Mouse (Mus musculus) embryonic facial prominence, embryonic 15.5 days (tissue): ENCODE data around the gene 2300002M23Rik. TPM values are rescaled to one million over a fixed set of nuclear protein-coding genes. Genes with fewer than 3 reads are reported as not detected.

Experiments used
- ATAC-seq: fragments of 200-750 bp; cut with Nextera tagmentation; 2 replicates; pipeline ENCODE4 v1.8.0; 2017; ENCODE audit warnings: low read depth, moderate TSS enrichment; ENCODE audit not compliant: insufficient number of reproducible peaks, low FRiP score, low TSS enrichment
- H3K27ac ChIP-seq: fragments of 300-500 bp; sonication (generic); replicated peaks from 2 replicates; pipeline ENCODE4 v1.5.1; 2015; ENCODE audit warnings: mild to moderate bottlenecking, inconsistent platforms
- H3K27me3 ChIP-seq: fragments of 300-500 bp; sonication (generic); 2 replicates; pipeline ENCODE4 v1.6.1; 2015; ENCODE audit warnings: inconsistent platforms
- H3K36me3 ChIP-seq: fragments of 300-500 bp; sonication (generic); 2 replicates; pipeline ENCODE4 v1.6.1; 2015; ENCODE audit warnings: mild to moderate bottlenecking, inconsistent platforms
- H3K4me1 ChIP-seq: fragments of 300-500 bp; sonication (generic); 2 replicates; pipeline ENCODE4 v1.6.1; 2015; ENCODE audit warnings: inconsistent platforms
- H3K4me2 ChIP-seq: fragments of 300-500 bp; sonication (generic); replicated peaks from 2 replicates; pipeline ENCODE4 v1.6.1; 2015; ENCODE audit warnings: mild to moderate bottlenecking, inconsistent platforms
- H3K4me3 ChIP-seq: fragments of 300-500 bp; sonication (generic); replicated peaks from 2 replicates; pipeline ENCODE4 v1.5.1; 2015; ENCODE audit warnings: mild to moderate bottlenecking, inconsistent platforms
- H3K9ac ChIP-seq: fragments of 300-500 bp; sonication (generic); 2 replicates; pipeline ENCODE4 v1.6.1; 2015; ENCODE audit warnings: inconsistent platforms
- H3K9me3 ChIP-seq: fragments of 300-500 bp; sonication (generic); replicated peaks from 2 replicates; pipeline ENCODE4 v1.6.1; 2016; ENCODE audit warnings: inconsistent platforms
- WGBS: fragments of 180-500 bp; shearing (Covaris S2); methylation state at CpG from one replicate; pipeline ENCODE4 v1.1.7; 2015; 5-methylcytosine and 5-hydroxymethylcytosine counted together
- polyA plus RNA-seq: library from polyadenylated mRNA; unstranded; fragments of >200 nt; fragmentation: Nextera tagmentation; extraction: Ambion mirVana; gene quantifications from 2 replicates; pipeline ENCODE4 v1.2.1, GENCODE M21; 2015

The 2300002M23Rik gene
- polyA plus RNA-seq, 1 experiment from 2014 or later = 39.7 TPM

DNA sequence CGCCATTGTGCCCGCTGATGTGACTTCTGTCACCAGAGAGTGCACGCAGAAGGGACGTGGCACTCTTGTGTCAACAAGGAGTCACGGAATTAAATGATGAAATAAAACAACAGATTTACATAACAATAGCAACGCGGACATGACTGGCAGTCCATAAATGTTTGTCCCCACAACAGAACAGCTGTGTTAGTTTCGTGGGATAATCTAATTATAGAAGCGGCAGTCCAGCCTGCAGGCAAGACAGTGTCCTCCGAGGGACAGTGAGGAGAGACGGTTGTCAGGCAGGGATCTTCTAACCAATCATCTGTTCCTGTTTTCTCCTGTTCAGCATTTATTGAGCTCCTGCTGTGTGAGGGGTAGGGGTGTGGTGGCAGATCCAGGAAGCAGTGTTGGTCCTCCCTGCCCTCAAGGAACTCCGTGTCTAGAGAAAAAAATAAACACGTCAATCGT lies 23.8 kb upstream of the 2300002M23Rik start:
- H3K4me2 ChIP-seq = 0 out of 2 replicates have a peak overlapping the region, but pooled peaks have one; percentile 8
- no peak for ATAC-seq

DNA sequence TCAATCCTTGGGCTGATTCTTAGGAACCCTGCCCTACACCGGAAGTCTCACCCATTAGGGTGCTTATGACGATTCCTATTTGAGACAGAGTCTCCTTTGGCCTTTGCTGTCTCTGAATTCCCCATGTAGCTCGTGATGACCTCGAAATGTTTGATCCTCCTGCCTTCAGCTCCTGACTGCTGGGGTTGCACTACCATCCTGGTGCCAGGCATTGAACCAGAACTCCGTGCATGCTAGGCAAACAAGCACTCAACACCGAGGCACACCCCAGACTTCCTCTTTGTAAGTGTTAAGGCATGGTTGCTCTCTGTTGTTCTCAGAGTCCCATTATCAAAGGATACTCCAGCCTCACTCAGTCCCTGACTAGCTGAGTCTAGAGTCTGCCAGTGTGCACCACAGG lies 23.2 kb upstream of the 2300002M23Rik start:
- no peaks in the 10 kb centered on the region for H3K27me3 ChIP-seq
- no peak for ATAC-seq
- no peak overlapping the region for H3K27ac ChIP-seq
- no peak overlapping the region for H3K9ac ChIP-seq
- H3K36me3 ChIP-seq = no peaks in the 10 kb centered on the region
- no peaks in the 10 kb centered on the region for H3K9me3 ChIP-seq
- WGBS = 74% methylated on average over 6 of the region's 6 CpGs
- H3K4me1 ChIP-seq = peaks cover 19% of the 10 kb centered on the region; the same call in 1 of the 2 replicates
- H3K4me3 ChIP-seq = no peak overlapping the region
- no peak overlapping the region for H3K4me2 ChIP-seq

More for the DNA sequence above, 23.8 kb upstream of the 2300002M23Rik start:
- H3K9me3 ChIP-seq = no peaks in the 10 kb centered on the region
- no peak overlapping the region for H3K4me3 ChIP-seq
- H3K27me3 ChIP-seq = no peaks in the 10 kb centered on the region
- H3K4me1 ChIP-seq = peaks cover 15% of the 10 kb centered on the region; the same call in 1 of the 2 replicates
- 31% methylated on average over 14 of the region's 14 CpGs for WGBS
- no peak overlapping the region for H3K9ac ChIP-seq
- H3K36me3 ChIP-seq = no peaks in the 10 kb centered on the region
- no peak overlapping the region for H3K27ac ChIP-seq

DNA sequence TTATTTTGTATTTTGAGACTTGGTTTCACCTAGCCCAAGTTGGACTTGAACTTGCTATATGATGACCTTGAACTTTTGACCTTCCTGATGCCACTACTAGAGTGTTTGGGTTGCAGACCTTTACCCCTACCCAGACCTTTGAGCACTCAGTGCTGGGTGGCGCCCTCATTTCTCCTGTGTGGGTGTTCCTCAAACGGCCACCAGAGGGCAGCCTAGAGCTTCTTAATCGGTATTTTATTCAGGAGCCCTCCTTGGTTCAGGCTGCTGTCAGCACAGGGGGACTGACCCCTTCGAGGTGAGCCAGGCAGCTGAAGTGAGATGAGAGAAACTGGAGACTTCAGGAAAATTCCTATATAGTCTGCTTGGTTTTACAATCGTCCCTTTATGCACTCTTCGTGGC lies 22.6 kb upstream of the 2300002M23Rik start:
- Histone ChIP-seq H3K9me3 (no peaks in the 10 kb centered on the region), H3K27me3 (no peaks in the 10 kb centered on the region), H3K4me2 (no peak overlapping the region), H3K4me1 (peaks cover 25% of the 10 kb centered on the region), H3K36me3 (no peaks in the 10 kb centered on the region), H3K9ac (no peak overlapping the region), H3K27ac (no peak overlapping the region), H3K4me3 (no peak overlapping the region)
- no peak for ATAC-seq
- 30% methylated on average over 6 of the region's 6 CpGs for WGBS

DNA sequence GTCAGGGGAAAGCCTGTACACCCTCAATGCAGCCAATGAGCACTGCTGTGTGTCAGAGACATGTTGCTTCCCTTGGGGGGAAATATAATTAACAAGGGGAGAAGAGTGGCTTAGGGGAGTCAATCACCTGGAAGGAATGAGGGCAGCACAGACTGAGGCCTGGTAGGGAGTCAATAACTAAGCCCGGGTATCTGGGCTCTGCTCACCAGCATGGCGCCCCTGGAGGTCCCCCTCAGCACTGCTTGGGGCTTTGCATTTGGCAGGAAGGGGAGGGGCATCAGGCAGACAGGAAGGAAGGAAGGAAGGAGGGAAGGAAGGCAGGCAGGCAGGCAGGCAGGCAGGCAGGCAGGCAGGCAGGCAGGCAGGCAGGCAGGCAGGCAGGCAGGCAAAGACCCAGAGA lies 19.8 kb upstream of the 2300002M23Rik start:
- H3K9ac ChIP-seq = no peak overlapping the region
- no peak overlapping the region for H3K4me2 ChIP-seq
- WGBS = 61% methylated on average over 2 of the region's 2 CpGs
- ATAC-seq = no peak
- no peaks in the 10 kb centered on the region for H3K27me3 ChIP-seq
- peaks cover 41% of the 10 kb centered on the region for H3K4me1 ChIP-seq
- no peak overlapping the region for H3K4me3 ChIP-seq
- no peak overlapping the region for H3K27ac ChIP-seq
- no peaks in the 10 kb centered on the region for H3K9me3 ChIP-seq
- H3K36me3 ChIP-seq = no peaks in the 10 kb centered on the region

DNA sequence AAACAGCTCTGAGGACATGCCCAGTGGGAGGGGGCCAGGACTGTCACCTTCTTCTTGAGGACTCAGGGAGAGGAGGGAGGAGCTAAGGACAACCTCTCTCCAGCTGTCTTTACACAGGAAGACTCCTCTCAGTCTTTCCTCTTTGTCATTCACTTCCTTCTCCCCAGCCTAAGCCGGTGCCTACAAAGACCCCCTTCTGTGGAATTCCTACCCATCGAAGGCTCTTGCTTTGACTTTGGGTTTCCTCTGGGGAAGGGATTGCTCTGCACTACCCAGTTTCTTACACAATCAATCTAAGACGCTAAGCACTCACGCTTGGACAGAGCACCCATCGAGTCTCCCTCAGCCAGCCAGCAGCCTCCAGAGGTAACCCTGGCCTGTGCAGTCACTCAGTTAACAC lies 18.6 kb upstream of the 2300002M23Rik start:
- H3K36me3 ChIP-seq = no peaks in the 10 kb centered on the region
- 27% methylated on average over 5 of the region's 5 CpGs for WGBS
- H3K9me3 ChIP-seq = no peaks in the 10 kb centered on the region
- H3K4me3 ChIP-seq = no peak overlapping the region
- no peak overlapping the region for H3K4me2 ChIP-seq
- H3K9ac ChIP-seq = no peak overlapping the region
- no peaks in the 10 kb centered on the region for H3K27me3 ChIP-seq
- no peak for ATAC-seq
- peaks cover 38% of the 10 kb centered on the region for H3K4me1 ChIP-seq
- peak overlapping the region; percentile 58 for H3K27ac ChIP-seq

DNA sequence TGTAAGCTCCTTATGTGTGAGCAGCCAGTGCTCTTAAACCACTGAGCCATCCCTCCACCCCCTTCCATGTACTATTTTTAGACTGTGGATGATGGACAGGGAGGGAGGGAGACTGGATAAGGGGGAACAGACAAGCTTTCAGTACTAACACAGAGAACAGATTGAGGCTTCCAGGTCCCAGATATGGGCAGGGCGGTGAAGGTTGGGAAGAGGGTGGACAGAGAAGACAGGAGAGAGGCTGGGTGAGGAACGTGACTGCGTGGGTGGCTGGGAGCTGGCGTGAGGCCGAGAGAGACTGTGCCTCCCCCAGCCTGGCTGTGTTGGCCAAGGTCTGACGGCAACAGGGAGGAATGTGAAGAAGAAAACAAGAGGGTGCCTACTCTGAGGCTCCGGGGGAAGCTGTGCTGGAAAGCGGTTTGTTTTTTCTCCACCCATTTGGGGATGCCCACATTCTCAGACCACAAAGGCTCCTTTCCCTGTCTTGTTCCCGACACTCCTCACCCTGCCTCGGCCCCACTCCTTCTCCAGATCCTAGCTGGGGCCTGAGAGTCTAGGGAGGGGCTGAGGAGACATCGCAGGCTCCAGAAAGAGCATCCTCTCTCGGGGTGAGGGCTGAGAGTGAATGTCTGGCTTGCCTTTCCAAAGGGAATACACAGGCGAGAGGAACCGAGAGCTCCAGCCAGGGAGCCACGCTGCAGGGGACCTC lies 17.7 kb upstream of the 2300002M23Rik start:
- Histone ChIP-seq H3K9ac (no peak overlapping the region), H3K4me3 (0 out of 2 replicates have a peak overlapping the region, but pooled peaks have one; percentile 8), H3K9me3 (no peaks in the 10 kb centered on the region), H3K27me3 (no peaks in the 10 kb centered on the region), H3K4me1 (peaks cover 33% of the 10 kb centered on the region), H3K27ac (peak overlapping the region; percentile 91), H3K4me2 (peak overlapping the region; percentile 35), H3K36me3 (no peaks in the 10 kb centered on the region)
- 20% methylated on average over 15 of the region's 15 CpGs for WGBS
- ATAC-seq = peak; percentile 87

DNA sequence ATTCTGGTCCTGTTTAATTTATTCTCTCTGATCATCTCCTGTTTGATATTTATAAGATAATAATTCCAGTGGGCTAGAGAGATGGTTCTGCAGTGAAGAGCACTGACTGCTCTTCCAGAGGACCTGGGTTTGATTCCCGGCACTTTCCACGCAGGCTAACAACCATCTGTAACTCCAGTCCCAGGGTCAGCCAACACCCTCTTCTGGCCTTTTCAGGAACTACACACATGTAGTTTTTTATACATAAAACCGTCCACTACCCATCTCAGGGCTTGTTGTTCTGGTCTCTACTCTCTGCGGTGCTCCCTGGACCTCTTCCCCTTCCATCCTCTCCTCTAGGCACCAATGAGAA lies 17.1 kb upstream of the 2300002M23Rik start:
- no peak overlapping the region for H3K9ac ChIP-seq
- no peaks in the 10 kb centered on the region for H3K27me3 ChIP-seq
- H3K36me3 ChIP-seq = no peaks in the 10 kb centered on the region
- H3K9me3 ChIP-seq = no peaks in the 10 kb centered on the region
- ATAC-seq = no peak
- H3K4me3 ChIP-seq = no peak overlapping the region
- H3K4me2 ChIP-seq = peak overlapping the region; percentile 35
- WGBS = 95% methylated on average over 4 of the region's 4 CpGs
- peaks cover 33% of the 10 kb centered on the region for H3K4me1 ChIP-seq
- peak overlapping the region; percentile 91 for H3K27ac ChIP-seq

DNA sequence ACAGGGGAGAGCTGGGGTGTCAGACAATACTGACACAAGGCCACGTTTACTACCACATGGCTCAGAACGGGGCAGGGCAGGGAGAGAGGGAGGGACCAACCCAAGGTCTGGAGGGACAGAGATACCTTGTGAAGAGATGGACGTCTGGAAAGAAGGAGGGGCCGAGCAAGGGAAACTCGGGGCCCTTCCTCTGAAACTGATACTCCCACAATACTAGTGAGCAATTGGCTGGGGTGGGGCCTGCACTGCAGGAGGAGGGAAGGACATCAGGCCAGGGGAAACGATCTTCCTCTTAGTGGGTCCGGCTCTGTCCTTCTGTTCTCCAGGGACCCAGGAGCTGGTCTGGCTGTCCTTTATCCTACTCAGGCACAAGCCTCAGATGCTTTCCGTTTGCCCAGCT lies 16.4 kb upstream of the 2300002M23Rik start:
- peak overlapping the region; percentile 91; the same call in 1 of the 2 replicates for H3K27ac ChIP-seq
- H3K9me3 ChIP-seq = no peaks in the 10 kb centered on the region
- no peaks in the 10 kb centered on the region for H3K36me3 ChIP-seq
- H3K27me3 ChIP-seq = no peaks in the 10 kb centered on the region
- no peak overlapping the region for H3K9ac ChIP-seq
- H3K4me3 ChIP-seq = no peak overlapping the region
- ATAC-seq = no peak
- peaks cover 33% of the 10 kb centered on the region for H3K4me1 ChIP-seq
- 36% methylated on average over 8 of the region's 8 CpGs for WGBS
- H3K4me2 ChIP-seq = no peak overlapping the region

DNA sequence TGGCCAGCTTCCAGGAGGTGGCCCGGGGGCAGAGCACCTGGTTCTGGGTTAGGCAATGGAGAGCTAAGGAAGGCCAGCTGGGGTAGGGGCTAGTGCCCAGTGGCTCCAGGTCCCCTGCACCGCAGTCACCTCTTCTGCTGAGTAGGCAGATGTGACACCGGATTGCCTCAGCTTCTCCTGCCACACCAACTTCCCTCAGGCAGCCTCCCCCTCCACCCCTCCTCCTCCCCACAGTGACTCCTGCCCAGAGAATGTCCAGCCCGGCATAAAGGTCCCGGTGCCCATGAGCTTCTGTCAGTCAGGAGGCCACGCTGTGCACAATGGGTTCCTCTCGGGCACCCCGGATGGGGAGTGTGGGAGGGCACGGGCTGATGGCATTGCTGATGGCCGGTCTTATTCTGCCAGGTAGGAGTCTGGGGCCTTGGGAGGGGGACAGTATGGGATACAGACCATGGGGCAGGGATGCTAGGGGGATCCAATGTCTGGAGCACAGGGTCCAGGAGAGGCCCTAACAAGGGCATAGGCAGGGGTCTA lies 15.3 kb upstream of the 2300002M23Rik start, which contains the start of gene Cdsn:
TSS of gene Cdsn (plus strand) at position 248 of the 534 bp plus-strand sequence.
- no peak for ATAC-seq
- 0 out of 2 replicates have a peak within 1 kb of the TSS, but pooled peaks have one; percentile 91 for H3K27ac ChIP-seq
- no peaks in the 10 kb centered on the region for H3K27me3 ChIP-seq
- no peak within 1 kb of the TSS for H3K4me2 ChIP-seq
- H3K36me3 ChIP-seq = no peaks in the 10 kb centered on the region
- H3K4me1 ChIP-seq = peaks cover 28% of the 10 kb centered on the region
- no peak within 1 kb of the TSS for H3K4me3 ChIP-seq
- no peak within 1 kb of the TSS for H3K9ac ChIP-seq
- H3K9me3 ChIP-seq = no peaks in the 10 kb centered on the region
- 74% methylated on average over 10 of the region's 10 CpGs for WGBS

DNA sequence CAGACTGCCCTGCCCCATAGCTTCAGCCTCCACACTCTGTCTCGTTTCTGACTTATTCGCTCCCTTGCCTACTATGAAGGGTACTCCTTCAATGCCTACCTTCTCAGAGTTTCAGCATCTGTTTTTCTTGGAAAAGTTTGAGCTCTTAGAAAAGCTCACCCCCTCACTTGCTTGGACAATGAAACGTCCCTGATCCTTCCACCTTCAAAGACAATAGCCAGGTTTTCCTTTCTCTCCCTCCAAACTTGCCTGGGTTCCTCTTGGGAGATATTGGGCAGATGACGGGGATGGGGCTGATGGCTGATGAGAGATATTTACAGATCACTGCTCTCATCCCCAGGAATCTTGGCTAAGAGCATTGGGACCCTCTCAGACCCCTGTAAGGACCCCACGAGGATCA lies 12.9 kb upstream of the 2300002M23Rik start:
- H3K27me3 ChIP-seq = no peaks in the 10 kb centered on the region
- no peak overlapping the region for H3K27ac ChIP-seq
- 86% methylated on average over 5 of the region's 5 CpGs for WGBS
- no peak for ATAC-seq
- H3K9me3 ChIP-seq = no peaks in the 10 kb centered on the region
- no peaks in the 10 kb centered on the region for H3K36me3 ChIP-seq
- no peak overlapping the region for H3K9ac ChIP-seq
- H3K4me3 ChIP-seq = no peak overlapping the region
- peaks cover 20% of the 10 kb centered on the region for H3K4me1 ChIP-seq
- no peak overlapping the region for H3K4me2 ChIP-seq

DNA sequence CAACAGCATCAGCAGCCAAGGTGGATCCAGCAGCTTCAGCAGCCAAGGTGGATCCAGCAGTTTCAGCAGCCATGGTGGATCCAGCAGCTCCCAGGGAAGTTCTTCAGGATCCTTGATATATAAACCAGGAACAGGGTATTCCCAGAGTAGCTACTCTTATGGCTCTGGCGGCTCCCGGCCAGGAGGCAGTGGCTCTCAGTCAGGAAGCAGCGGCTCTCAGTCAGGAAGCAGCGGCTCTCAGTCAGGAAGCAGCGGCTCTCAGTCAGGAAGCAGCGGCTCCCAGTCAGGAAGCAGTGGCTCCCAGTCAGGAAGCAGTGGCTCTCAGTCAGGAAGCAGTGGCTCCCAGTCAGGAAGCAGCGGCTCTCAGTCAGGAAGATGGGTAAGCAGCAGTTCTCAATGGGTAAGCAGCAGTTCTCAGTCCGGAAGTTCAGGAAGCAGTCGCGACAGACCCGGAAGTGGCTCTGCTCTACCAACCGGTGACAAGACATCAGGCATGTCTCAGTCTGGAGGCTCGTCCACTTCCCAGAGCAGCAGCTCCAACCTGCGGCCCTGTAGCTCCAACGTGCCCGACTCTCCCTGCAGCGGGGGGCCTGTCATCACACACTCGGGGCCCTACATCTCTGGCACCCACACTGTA lies 12.4 kb upstream of the 2300002M23Rik start:
- WGBS = 89% methylated on average over 18 of the region's 18 CpGs
- Histone ChIP-seq H3K4me2 (no peak overlapping the region), H3K4me1 (peaks cover 14% of the 10 kb centered on the region), H3K9me3 (no peaks in the 10 kb centered on the region), H3K36me3 (no peaks in the 10 kb centered on the region), H3K27me3 (no peaks in the 10 kb centered on the region), H3K27ac (no peak overlapping the region), H3K9ac (no peak overlapping the region), H3K4me3 (no peak overlapping the region)
- ATAC-seq = no peak
